Comparison of ENCODE assay signal across 9 mouse cellular contexts in genomic region chr7:117567653-117568340, GRCm38 (mm10).
"Had no signal": no experiment of that assay in that cellular context is flagged by ENCODE, and none has a peak within 500 bp of the region (broad histone marks: within the 10 kb centered on the region; RNA-seq: fewer than 3 reads in every experiment).

No protein-coding gene starts in this region.

- H3K36me3 ChIP-seq: limb, embryonic 13.5 days; midbrain, embryonic 10.5 days had no signal

- DNase-seq: kidney, adult 18-20 months; kidney, postnatal 10 days; left cerebral cortex, postnatal 4 days; lung, adult 18-20 months; thymus, adult 18-20 months; thymus, postnatal 14 days had no signal

- H3K4me2 ChIP-seq: limb, embryonic 13.5 days had no signal

- H3K9ac ChIP-seq: limb, embryonic 13.5 days; liver, embryonic 14.5 days had no signal

- H3K27me3 ChIP-seq: limb, embryonic 13.5 days had no signal

- H3K4me3 ChIP-seq: limb, embryonic 13.5 days; midbrain, embryonic 10.5 days had no signal

- H3K9me3 ChIP-seq: limb, embryonic 13.5 days; midbrain, embryonic 10.5 days had no signal

- H3K27ac ChIP-seq: limb, embryonic 13.5 days; liver, embryonic 14.5 days; midbrain, embryonic 10.5 days had no signal
